Mouse (Mus musculus) spleen, adult 2 months (tissue): ENCODE measurements around the gene Gm20388.

Experiments
- CTCF ChIP-seq: fragments of 200-500 bp; IDR thresholded peaks from 2 replicates; pipeline ENCODE4 v1.5.1; 2011; ENCODE audit warnings: mild to moderate bottlenecking, inconsistent platforms; ENCODE audit not compliant: insufficient read depth, insufficient read length, insufficient replicate concordance; ENCODE audit errors: extremely low read depth
- POLR2A ChIP-seq: fragments of 200-500 bp; IDR thresholded peaks from 2 replicates; pipeline ENCODE4 v1.6.1; 2011; ENCODE audit warnings: low read depth, low read length, inconsistent platforms

GRCm38 (mm10) chr8:122355642-122356606 is 2445.3 kb downstream of the Gm20388 start:
- TF ChIP-seq CTCF (no peak), POLR2A (no peak)
